Comparison of ENCODE assay signal across 10 mouse cellular contexts in the genomic region with DNA sequence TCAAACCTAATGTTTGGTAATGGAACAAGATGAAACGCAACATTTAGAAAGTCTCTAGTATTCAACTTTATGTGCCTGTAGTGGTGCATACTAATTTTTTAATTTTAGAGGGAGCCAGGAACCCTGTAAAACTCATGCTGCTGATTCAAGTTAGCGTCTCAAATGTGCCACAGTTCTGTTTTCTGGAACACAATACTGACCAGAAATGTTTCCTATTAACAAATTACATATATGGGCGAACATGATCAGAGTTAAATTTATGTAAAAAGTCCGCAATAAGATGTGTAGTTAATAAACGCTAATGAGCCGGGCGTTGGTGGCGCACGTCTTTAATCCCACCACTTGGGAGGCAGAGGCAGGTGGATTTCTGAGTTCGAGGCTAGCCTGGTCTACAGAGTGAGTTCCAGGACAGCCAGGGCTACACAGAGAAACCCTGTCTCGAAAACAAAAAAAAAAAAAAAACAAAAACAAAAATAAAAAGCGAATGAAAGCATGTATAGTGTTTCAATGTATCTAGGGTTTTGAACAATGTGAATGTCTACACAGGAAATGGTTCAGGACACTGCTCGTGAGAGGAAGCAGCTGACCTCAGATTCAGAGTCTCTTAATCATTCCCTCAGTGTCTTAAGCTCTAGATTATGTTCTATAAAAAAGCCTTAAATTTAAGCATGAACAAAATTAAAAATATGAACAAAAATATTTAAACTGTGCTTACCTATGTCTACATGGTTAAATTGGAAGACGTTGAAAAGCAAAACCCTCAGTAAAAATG. TPM values are rescaled to one million over a fixed set of nuclear protein-coding genes. Genes with fewer than 3 reads are reported as not detected.
DNase-seq lines count a peak whose midpoint lies in the region; ATAC-seq and TF ChIP-seq lines count a peak whose summit lies in the region.
"Had no signal": no experiment of that assay in that cellular context is flagged by ENCODE, and none has a peak within 500 bp of the region (broad histone marks: within the 10 kb centered on the region; RNA-seq: fewer than 3 reads in every experiment).

No protein-coding gene starts in this region.

- TF ChIP-seq CTCF in cerebellum, adult 2 months (IDR thresholded peaks at IDR 0.05; ENCODE audit: borderline replicate concordance, insufficient read depth, low read depth, low read length): no peak
- TF ChIP-seq CTCF in thymus, adult 2 months (IDR thresholded peaks at IDR 0.05; ENCODE audit: borderline replicate concordance, control insufficient read depth, extremely low read depth, insufficient read depth, low read length, poor library complexity): no peak
- TF ChIP-seq CTCF in liver, embryonic 14.5 days (IDR thresholded peaks at IDR 0.05; ENCODE audit: low read depth): no peak

- no peak for TF ChIP-seq POLR2A in cerebellum, adult 2 months (IDR thresholded peaks at IDR 0.05; ENCODE audit: borderline replicate concordance, insufficient read depth, low read length)
- no peak for TF ChIP-seq POLR2A in thymus, adult 2 months (IDR thresholded peaks at IDR 0.05; ENCODE audit: control insufficient read depth, extremely low read depth, insufficient read depth, low read length, poor library complexity)

- no peaks in the 10 kb centered on the region for H3K4me1 ChIP-seq in cerebellum, adult 2 months (ENCODE audit: control insufficient read depth, insufficient read depth, low read length)
- peaks cover 14% of the 10 kb centered on the region for H3K4me1 ChIP-seq in thymus, adult 2 months (replicated peaks; ENCODE audit: control insufficient read depth, insufficient read depth, low read length)
- H3K4me1 ChIP-seq in liver, embryonic 14.5 days (replicated peaks; ENCODE audit: control insufficient read depth in 2 of 2, insufficient read depth in 2 of 2, low read length in 1 of 2): peaks cover 18 to 23% of the 10 kb centered on the region in 2 experiments

- H3K36me3 ChIP-seq in thymus, adult 2 months (ENCODE audit: control insufficient read depth, insufficient read depth, low read length): no peaks in the 10 kb centered on the region
- H3K36me3 ChIP-seq in liver, embryonic 14.5 days (replicated peaks; ENCODE audit: control insufficient read depth, insufficient read depth, low read depth): peaks cover 15% of the 10 kb centered on the region

- peak overlapping the region; percentile 98 for H3K9ac ChIP-seq in liver, embryonic 14.5 days (replicated peaks)

- no peaks in the 10 kb centered on the region for H3K9me3 ChIP-seq in liver, embryonic 14.5 days (ENCODE audit: control insufficient read depth, low read length)

- H3K4me2 ChIP-seq in liver, embryonic 14.5 days (ENCODE audit: low read depth): peak overlapping the region; percentile 100

- ATAC-seq in liver, embryonic 14.5 days (ENCODE audit: insufficient read depth): no peak

- peak; percentile 24 for DNase-seq in cerebellum, adult 9-10 months
- no peak for DNase-seq in cerebellum, adult 2 months
- DNase-seq in thymus, postnatal 0 days (ENCODE audit: low spot score): peak; percentile 21
- no peak for DNase-seq in thymus, adult 2 months
- DNase-seq in liver, embryonic 14.5 days (ENCODE audit: low read depth in 3 of 3, low spot score in 3 of 3): no peak
- no peak for DNase-seq in retina, postnatal 1 day
- no peak for DNase-seq in B cell, adult 2 months
- DNase-seq in spleen, postnatal 4 days (ENCODE audit: low spot score in 2 of 2): no peak
- DNase-seq: lung, postnatal 36 days; thymus, postnatal 36 days had no signal

- H3K4me3 ChIP-seq in cerebellum, adult 2 months (replicated peaks; ENCODE audit: insufficient read depth, low read depth, low read length): no peak overlapping the region
- H3K4me3 ChIP-seq in thymus, adult 2 months (ENCODE audit: control insufficient read depth, insufficient read depth, low read length): no peak overlapping the region
- H3K4me3 ChIP-seq in liver, embryonic 14.5 days (ENCODE audit: insufficient read depth in 1 of 2, low read depth in 2 of 2, low read length in 2 of 2): peak overlapping the region; percentile 73 to 80; a peak in 3 of 4 replicates

- no peak overlapping the region for H3K27ac ChIP-seq in cerebellum, adult 2 months (ENCODE audit: insufficient read depth, low read length)
- no peak overlapping the region; the same call in 1 of the 2 replicates for H3K27ac ChIP-seq in thymus, adult 2 months (ENCODE audit: control insufficient read depth, insufficient read depth, low read length)
- H3K27ac ChIP-seq in liver, embryonic 14.5 days: peak overlapping the region; percentile 99

- TF ChIP-seq EP300 in liver, embryonic 14.5 days (IDR thresholded peaks at IDR 0.05; ENCODE audit: low read depth): no peak

- no peaks in the 10 kb centered on the region for H3K27me3 ChIP-seq in cerebellum, adult 2 months (ENCODE audit: control insufficient read depth, insufficient read depth, low read length)
- H3K27me3 ChIP-seq in thymus, adult 2 months (ENCODE audit: control insufficient read depth, insufficient read depth, low read length): no peaks in the 10 kb centered on the region
- H3K27me3 ChIP-seq in liver, embryonic 14.5 days (ENCODE audit: control insufficient read depth, insufficient read depth, low read length): no peaks in the 10 kb centered on the region

- 81% methylated on average over 14 of the region's 14 CpGs for WGBS in cerebellum, adult 2 months
- 63% methylated on average over 14 of the region's 14 CpGs for whole genome bisulfite sequencing in thymus, adult 2 months
- 66% methylated on average over 14 of the region's 14 CpGs for WGBS in liver, embryonic 14.5 days (ENCODE audit: insufficient replicate concordance)

RNA-seq across cellular contexts. Expression of a gene that starts 8.6 kb away (rescaled TPM):
- polyA plus RNA-seq in cerebellum, adult 2 months (2012; rRNA removed): 47.5 and 49.8 TPM in 2 replicates
- 234 and 263 TPM in 2 replicates for polyA plus RNA-seq in thymus, postnatal 0 days (2015; fragmentation: Nextera tagmentation; extraction: Ambion mirVana)
- polyA plus RNA-seq in thymus, adult 2 months (2012; rRNA removed): 146 and 233 TPM in 2 replicates
- polyA plus RNA-seq in liver, embryonic 14.5 days (2012; rRNA removed): 79.8 and 111 TPM in 2 replicates
- polyA plus RNA-seq in liver, embryonic 14.5 days (2014; fragmentation: Nextera tagmentation; extraction: Ambion mirVana): 116 and 130 TPM in 2 replicates

RNA-seq across cellular contexts. Expression of a gene that starts 48.7 kb away (rescaled TPM):
- polyA plus RNA-seq in cerebellum, adult 2 months (2012; rRNA removed): 772 and 804 TPM in 2 replicates
- 416 and 468 TPM in 2 replicates for polyA plus RNA-seq in thymus, postnatal 0 days (2015; fragmentation: Nextera tagmentation; extraction: Ambion mirVana)
- polyA plus RNA-seq in thymus, adult 2 months (2012; rRNA removed): 257 and 307 TPM in 2 replicates
- 121 and 190 TPM in 2 replicates for polyA plus RNA-seq in liver, embryonic 14.5 days (2012; rRNA removed)
- 207 and 223 TPM in 2 replicates for polyA plus RNA-seq in liver, embryonic 14.5 days (2014; fragmentation: Nextera tagmentation; extraction: Ambion mirVana)

Comparison
In these comparisons a context has a peak if more than half of its experiments do, and no peak if none do; other contexts are left out.
1. DNase-seq: peak in cerebellum, adult 9-10 months (single experiment) and thymus, postnatal 0 days (single experiment); none in cerebellum, adult 2 months (0 of 2), thymus, adult 2 months (single experiment), liver, embryonic 14.5 days (0 of 3), retina, postnatal 1 day (single experiment), B cell, adult 2 months (0 of 2) and spleen, postnatal 4 days (0 of 2).
2. H3K4me3 ChIP-seq: peak in liver, embryonic 14.5 days (2 of 2); none in cerebellum, adult 2 months (single experiment) and thymus, adult 2 months (single experiment).